Mouse (Mus musculus) embryonic facial prominence, embryonic 10.5 days (tissue): ENCODE measurements at regions not wholly inside any gene's neighbourhood (a gene's known extent, or its start where the extent isn't known, plus 50 kb on each side); places are given as distances from the start of the nearest gene placed in this dataset.

Experiments used
- DNase-seq: peaks from one replicate; pipeline ENCODE4 v3.0.0-alpha.2; 2017; ENCODE audit warnings: low spot score
- H3K27ac ChIP-seq: fragments of 300-500 bp; sonication (generic); replicated peaks from 2 replicates; pipeline ENCODE4 v1.5.1; 2016; ENCODE audit warnings: mild to moderate bottlenecking
- H3K27me3 ChIP-seq: fragments of 300-500 bp; sonication (generic); replicated peaks from 2 replicates; pipeline ENCODE4 v1.6.1; 2016; ENCODE audit warnings: low read depth, mild to moderate bottlenecking; ENCODE audit not compliant: poor library complexity, severe bottlenecking
- H3K36me3 ChIP-seq: fragments of 300-500 bp; sonication (generic); replicated peaks from 2 replicates; pipeline ENCODE4 v1.6.1; 2016; ENCODE audit warnings: mild to moderate bottlenecking, moderate library complexity
- H3K4me1 ChIP-seq: fragments of 300-500 bp; sonication (generic); 2 replicates; pipeline ENCODE4 v1.6.1; 2016
- H3K4me3 ChIP-seq: fragments of 300-500 bp; sonication (generic); 2 replicates; pipeline ENCODE4 v1.5.1; 2016; ENCODE audit warnings: mild to moderate bottlenecking, moderate library complexity
- H3K9me3 ChIP-seq: fragments of 300-500 bp; sonication (generic); 2 replicates; pipeline ENCODE4 v1.6.1; 2016; ENCODE audit warnings: mild to moderate bottlenecking
- WGBS: fragments of 180-500 bp; shearing (Covaris S2); methylation state at CpG from one replicate; pipeline ENCODE4 v1.1.7; 2016; 5-methylcytosine and 5-hydroxymethylcytosine counted together

GRCm38 (mm10) chr3:78077822-78078221 is 1208.5 kb downstream of the Rapgef2 start:
- Histone ChIP-seq H3K27ac (no peak overlapping the region), H3K9me3 (no peaks in the 10 kb centered on the region), H3K4me3 (no peak overlapping the region), H3K27me3 (no peaks in the 10 kb centered on the region), H3K36me3 (no peaks in the 10 kb centered on the region), H3K4me1 (no peaks in the 10 kb centered on the region)
- WGBS: 89% methylated on average over 2 of the region's 2 CpGs
- DNase-seq: no peak

GRCm38 (mm10) chr3:78077275-78077674 is 1209.0 kb downstream of the Rapgef2 start:
- WGBS: 72% methylated on average over 1 of the region's 1 CpGs
- no peak for DNase-seq
- no peak overlapping the region for H3K27ac ChIP-seq
- no peaks in the 10 kb centered on the region for H3K4me1 ChIP-seq
- no peak overlapping the region for H3K4me3 ChIP-seq
- H3K9me3 ChIP-seq: no peaks in the 10 kb centered on the region
- H3K27me3 ChIP-seq: no peaks in the 10 kb centered on the region
- no peaks in the 10 kb centered on the region for H3K36me3 ChIP-seq

- H3K27me3 ChIP-seq: no peaks in the 10 kb centered on the region
- H3K4me1 ChIP-seq: no peaks in the 10 kb centered on the region
- H3K9me3 ChIP-seq: no peaks in the 10 kb centered on the region
- no peak overlapping the region for H3K27ac ChIP-seq
- 34% methylated on average over 1 of the region's 1 CpGs for WGBS
- H3K4me3 ChIP-seq: no peak overlapping the region
- no peaks in the 10 kb centered on the region for H3K36me3 ChIP-seq
- peak; percentile 21 for DNase-seq
These were observed 1213.3 kb downstream of the Rapgef2 start for GRCm38 (mm10) chr3:78073040-78073439.

- H3K4me1 ChIP-seq: peaks cover 5% of the 10 kb centered on the region; the same call in 1 of the 2 replicates
- H3K27ac ChIP-seq: no peak overlapping the region
- WGBS: 69% methylated on average over 3 of the region's 3 CpGs
These were observed 1219.1 kb downstream of the Rapgef2 start for GRCm38 (mm10) chr3:78067113-78067639.

GRCm38 (mm10) chr3:78066336-78066735 is 1220.0 kb downstream of the Rapgef2 start:
- Histone ChIP-seq H3K27ac (no peak overlapping the region), H3K4me3 (no peak overlapping the region), H3K36me3 (no peaks in the 10 kb centered on the region), H3K4me1 (peaks cover 5% of the 10 kb centered on the region; the same call in 1 of the 2 replicates), H3K9me3 (no peaks in the 10 kb centered on the region), H3K27me3 (no peaks in the 10 kb centered on the region)
- WGBS: 91% methylated on average over 4 of the region's 4 CpGs
- DNase-seq: no peak

More at GRCm38 (mm10) chr3:78067113-78067639, 1219.1 kb downstream of the Rapgef2 start:
- Histone ChIP-seq H3K9me3 (no peaks in the 10 kb centered on the region), H3K4me3 (no peak overlapping the region), H3K27me3 (no peaks in the 10 kb centered on the region), H3K36me3 (no peaks in the 10 kb centered on the region)
- DNase-seq: no peak

- peak; percentile 26 for DNase-seq
- WGBS: 57% methylated on average over 3 of the region's 3 CpGs
- Histone ChIP-seq H3K4me1 (peaks cover 5% of the 10 kb centered on the region; the same call in 1 of the 2 replicates), H3K9me3 (no peaks in the 10 kb centered on the region), H3K27ac (no peak overlapping the region), H3K27me3 (no peaks in the 10 kb centered on the region), H3K4me3 (no peak overlapping the region), H3K36me3 (no peaks in the 10 kb centered on the region)
These were observed 1223.8 kb downstream of the Rapgef2 start for GRCm38 (mm10) chr3:78062549-78062948.

GRCm38 (mm10) chr3:78059826-78060591 is 1226.3 kb downstream of the Rapgef2 start:
- WGBS: 79% methylated on average over 6 of the region's 6 CpGs
- Histone ChIP-seq H3K27ac (no peak overlapping the region), H3K27me3 (no peaks in the 10 kb centered on the region), H3K4me1 (peaks cover 5% of the 10 kb centered on the region; the same call in 1 of the 2 replicates), H3K36me3 (no peaks in the 10 kb centered on the region), H3K4me3 (no peak overlapping the region), H3K9me3 (no peaks in the 10 kb centered on the region)
- DNase-seq: no peak
